Mouse (Mus musculus): Measurements from ENCODE around the gene Fut9. TPM values are rescaled to one million over a fixed set of nuclear protein-coding genes. Genes with fewer than 3 reads are reported as not detected.

Fut9 gene
- polyA plus RNA-seq (2014; fragmentation: Illumina TruSeq; extraction: RNeasy Lipid Tissue Mini Kit (QIAGEN cat#74804); ENCODE audit: low read depth, low replicate concordance), result 406 TPM

GRCm38 (mm10) chr4:25799476-25800283 lies at the start of gene Fut9:
TSS of gene Fut9 (minus strand) at chr4:25800244.

Measured in kidney, adult 10 weeks (tissue).